Mouse (Mus musculus) gastrocnemius, postnatal 14 days (tissue): ENCODE measurements around the gene Fbxw11. TPM values are rescaled to one million over a fixed set of nuclear protein-coding genes. Genes with fewer than 3 reads are reported as not detected.
A peak's percentile ranks its signal among the peaks of the same experiment; 100 is the strongest.
"Not testable (repeated sequence)": the region's sequence is repeated elsewhere in the genome, so short reads cannot be mapped to it uniquely, and the experiment has no call there.

Experiments
- DNase-seq: peaks from one replicate; pipeline ENCODE4 v3.0.0; 2021; ENCODE audit warnings: mixed read lengths
- intact Hi-C: fragments of 180-260 bp; cut with DNase I; formaldehyde crosslinking; loops from one replicate; pipeline ENCODE4 v1.15.1; 2025; ENCODE audit warnings: low total_unique reads
- long read RNA-seq, 2 experiments: library from polyadenylated mRNA; stranded (forward); transcript quantifications; one replicate each; pipeline ENCODE4 v2.0.0; 2021
- total RNA-seq, 2 experiments: library from RNA; stranded (reverse); gene quantifications; 2 replicates each; pipeline ENCODE4 v1.2.3; 2021

Fbxw11 gene
- 10 to 100 TPM; 53.3 to 53.6 TPM for total RNA-seq
- long read RNA-seq, experiment 1, transcript Fbxw11-203 (13 exons, 3,821 nt) = major isoform, 5 of 24 reads
- long read RNA-seq, experiment 1, partial matches to known transcripts = 7 of 24 reads
- long read RNA-seq, experiment 1, other reads (novel, unspliced or antisense) = 11 of 24 reads
- long read RNA-seq, experiment 2, transcript Fbxw11-203 (13 exons, 3,821 nt) = major isoform, 12 of 31 reads
- long read RNA-seq, experiment 2, partial matches to known transcripts = 1 of 31 reads
- long read RNA-seq, experiment 2, other reads (novel, unspliced or antisense) = 17 of 31 reads

DNA sequence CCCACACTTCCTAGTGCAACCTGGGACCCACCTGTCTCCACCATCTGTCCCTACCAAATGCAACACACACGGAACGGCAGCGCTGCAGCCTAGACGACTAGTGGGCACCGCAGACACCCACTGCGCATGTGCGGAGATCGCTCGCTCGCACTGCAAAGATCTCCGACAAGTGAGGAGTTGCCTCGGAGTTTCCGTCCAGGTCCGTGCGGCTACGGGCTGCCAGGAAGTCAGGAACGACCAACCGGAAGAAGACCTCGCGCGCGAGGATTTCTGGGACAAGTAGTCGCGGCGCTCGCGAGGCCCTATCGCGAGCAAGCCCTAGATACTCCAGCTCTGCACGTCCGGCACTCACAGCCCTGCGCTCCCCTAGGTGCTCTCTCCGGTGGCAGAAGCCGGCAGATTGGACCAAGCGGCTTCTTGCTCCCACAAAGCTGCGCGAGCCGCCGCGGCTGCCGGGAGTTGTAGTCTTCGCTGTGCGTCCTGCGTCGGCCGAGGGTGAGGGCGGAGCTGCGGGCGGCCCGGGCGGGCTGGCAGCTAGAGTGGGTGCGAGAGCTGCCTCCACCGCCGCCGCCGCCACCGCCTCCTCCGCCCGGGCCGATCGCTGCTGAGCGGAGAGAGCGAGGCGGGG, at the start of gene Fbxw11:
Fbxw11 (plus strand) TSS at position 476 of the 628 bp plus-strand sequence.
- intact Hi-C loops = no loop called here

DNA sequence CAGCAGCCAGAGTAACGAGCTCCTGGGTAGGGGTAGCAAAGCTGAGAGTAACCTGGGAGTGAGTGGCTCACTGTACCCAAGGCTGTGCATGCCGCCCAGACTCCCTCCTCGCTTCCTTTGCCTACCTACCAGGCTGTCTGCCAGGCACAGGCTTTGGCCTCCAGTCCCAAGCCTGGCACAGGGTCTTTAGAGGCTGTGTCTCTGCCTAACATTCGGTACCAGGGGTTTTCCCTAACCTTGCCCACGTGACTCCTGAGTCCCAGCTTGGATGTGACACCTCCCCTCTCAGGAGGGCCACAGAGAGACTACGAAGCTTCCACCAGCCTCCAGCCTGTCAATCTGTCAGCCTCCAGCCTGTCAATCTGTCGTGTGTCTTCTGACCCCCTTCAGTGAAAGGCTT, 49.4 kb upstream of the Fbxw11 start:
- DNase-seq = no peak
- intact Hi-C loops = loop anchor here (10.0 kb wide), 1 partner anchor 258 kb away; no protein-coding TSS in a partner anchor

More for the DNA sequence above, at the start of gene Fbxw11:
- peak; percentile 95 for DNase-seq

DNA sequence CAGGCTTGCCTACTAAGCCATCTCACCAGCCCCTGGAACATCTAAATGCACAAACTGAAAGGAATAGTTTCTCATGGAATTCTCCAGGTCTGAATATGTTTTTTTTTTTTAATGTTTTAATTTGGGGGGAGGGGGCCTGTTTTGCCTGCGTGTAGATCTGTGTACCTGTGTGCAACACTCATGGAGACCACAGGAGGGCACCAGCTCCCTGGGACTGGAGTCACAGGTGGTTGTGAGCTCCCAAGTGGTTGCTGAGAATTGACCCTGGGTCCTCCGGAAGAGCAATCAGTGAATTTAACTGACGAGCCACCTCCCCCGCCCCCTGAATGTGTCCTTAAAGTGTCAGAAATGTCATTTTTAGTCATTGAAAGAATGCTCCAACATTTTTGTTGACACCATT, 48.4 kb upstream of the Fbxw11 start:
- no peak for DNase-seq
- intact Hi-C loops = loop anchor here (10.0 kb wide), 1 partner anchor 259 kb away; no protein-coding TSS in a partner anchor

- DNase-seq = no peak
- intact Hi-C loops = no loop called here
Observed at GRCm38 (mm10) chr11:32600371-32600770, 42.2 kb upstream of the Fbxw11 start.

DNA sequence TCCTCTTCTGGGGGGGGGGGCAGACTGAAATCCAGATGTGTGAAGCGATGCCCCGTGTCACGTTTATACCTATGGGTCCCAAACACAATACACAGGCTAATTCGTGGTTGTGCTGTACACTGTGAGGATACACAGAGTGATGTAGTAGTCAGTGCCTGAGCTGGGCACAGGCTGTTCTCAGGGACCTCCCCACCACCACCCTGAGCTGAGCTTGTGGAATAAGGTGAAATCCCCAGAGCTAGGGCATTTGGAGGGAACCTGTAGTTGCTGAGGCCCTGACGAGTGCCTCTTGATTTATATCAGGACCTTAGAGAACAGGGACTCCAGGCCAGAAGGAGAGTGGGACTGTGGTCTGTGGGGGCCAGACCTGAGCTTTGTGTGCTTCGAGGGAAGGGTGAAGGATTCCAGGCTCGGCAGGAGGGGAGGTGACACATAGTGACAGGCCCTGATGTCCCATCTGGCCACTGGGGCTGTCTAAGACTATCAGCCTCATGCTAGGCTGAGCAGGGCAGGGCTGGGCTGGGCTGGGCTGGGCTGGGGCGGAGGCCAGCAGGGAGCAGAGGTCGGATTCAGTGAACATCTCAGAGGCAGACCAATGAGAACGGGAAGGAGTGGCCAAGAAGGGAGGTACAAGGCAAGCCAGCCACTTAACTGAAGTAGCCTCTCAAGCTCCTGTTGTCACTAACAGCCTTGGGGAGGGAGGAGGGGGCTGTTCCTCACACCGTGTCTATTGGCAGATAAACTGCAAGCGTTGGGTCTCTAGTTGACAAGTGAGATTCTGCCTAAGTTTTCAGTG, 40.8 kb upstream of the Fbxw11 start:
- intact Hi-C loops = no loop called here
- DNase-seq = no peak

DNA sequence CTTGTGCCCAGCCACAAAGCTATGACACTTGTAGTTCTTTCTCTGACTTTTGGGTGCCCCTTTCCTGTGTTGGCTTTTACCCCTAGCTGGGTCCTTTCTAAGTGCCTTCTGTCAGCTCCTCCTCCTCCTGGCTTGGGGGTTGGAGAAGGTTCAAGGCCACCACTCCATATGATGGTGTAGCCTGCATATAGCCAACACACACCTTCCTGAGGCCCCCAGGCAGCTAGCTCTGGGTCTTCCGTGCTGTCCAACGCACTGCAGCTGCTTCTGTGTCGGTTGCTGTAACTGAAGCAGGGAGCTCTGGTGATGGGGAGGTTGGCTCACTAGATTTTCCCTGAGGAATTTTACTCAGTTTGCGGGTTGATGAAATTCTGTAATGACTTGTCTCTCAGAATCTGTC, 37.9 kb upstream of the Fbxw11 start:
- intact Hi-C loops = no loop called here

DNA sequence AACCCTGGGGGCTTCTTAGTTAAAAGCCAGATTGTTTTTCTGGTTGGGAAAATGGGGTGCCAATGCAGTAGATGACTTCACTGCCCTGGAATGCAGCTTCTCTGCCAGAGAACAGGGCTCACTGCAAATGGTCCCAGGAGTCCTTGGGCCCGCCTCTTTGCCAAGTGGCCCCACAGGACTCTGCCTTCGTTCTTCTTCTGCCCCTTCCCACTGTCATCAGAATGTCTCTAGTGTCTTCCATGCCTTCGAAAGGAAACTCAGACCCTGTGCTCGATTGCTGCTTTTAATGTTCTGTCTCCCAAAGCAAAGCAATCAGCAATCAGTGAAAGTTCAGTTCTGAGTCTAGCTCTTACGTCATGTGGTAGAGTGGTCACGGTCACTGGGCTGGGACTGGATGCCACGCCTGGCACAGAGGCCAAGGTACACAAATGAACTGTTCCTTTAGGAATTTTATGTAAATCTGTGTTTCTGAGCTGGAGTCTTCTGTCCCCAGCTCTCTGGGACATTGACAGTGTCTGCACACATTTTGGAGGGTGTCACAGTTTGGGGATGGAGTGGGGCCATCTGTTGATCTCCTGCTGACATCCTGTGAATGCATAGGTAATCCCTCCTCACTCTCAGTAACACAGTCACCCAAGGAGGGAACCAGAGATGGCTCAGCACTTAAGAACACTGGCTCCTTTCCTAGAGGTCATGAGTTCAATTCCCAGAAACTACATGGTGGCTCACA, 37.2 kb upstream of the Fbxw11 start:
- peak; percentile 59 for DNase-seq
- intact Hi-C loops = no loop called here

More for the DNA sequence above, 37.9 kb upstream of the Fbxw11 start:
- no peak for DNase-seq

DNA sequence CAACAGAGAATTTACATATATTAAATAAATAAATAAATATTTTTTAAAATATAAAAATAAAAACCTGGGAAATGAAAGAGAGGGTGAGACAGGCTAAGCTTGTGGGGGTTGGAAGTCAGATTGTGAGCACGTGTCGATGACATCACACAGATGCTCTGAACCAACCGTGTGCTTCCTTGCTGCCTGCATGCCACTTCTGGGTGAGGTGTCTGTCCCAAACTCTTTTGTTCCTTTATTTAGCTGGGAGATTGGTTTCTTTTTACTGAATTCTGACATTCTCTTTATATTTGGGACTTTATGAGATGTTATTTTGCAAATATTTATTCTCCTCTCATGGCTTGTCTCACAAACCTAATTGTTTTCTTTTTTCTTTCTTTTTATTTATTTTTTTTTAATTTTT, 36.6 kb upstream of the Fbxw11 start:
- DNase-seq = no peak
- intact Hi-C loops = no loop called here

GRCm38 (mm10) chr11:32607319-32607718, 35.2 kb upstream of the Fbxw11 start:
- DNase-seq = no peak

DNA sequence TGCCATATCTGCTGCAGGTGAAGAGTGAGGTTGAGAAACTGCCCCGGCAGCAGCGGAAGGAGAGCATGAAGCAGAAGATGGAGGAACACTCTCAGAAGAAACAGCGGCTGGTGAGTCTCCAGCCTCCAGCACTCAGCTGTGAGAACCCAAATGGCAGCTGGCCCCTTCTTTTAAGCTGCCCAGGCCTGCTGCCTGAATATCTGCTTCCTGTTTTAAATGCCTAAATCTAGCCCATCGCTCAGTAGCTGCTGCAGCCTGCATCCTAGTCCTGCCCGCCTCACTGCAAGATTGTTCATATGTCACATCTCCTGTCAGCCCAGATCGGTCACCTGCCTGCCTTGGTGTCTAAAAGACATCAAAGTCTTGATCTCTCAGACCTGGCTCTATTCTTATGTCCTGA, 31.9 kb upstream of the Fbxw11 start:
- intact Hi-C loops = no loop called here
- DNase-seq = no peak

More at GRCm38 (mm10) chr11:32607319-32607718, 35.2 kb upstream of the Fbxw11 start:
- intact Hi-C loops = no loop called here

GRCm38 (mm10) chr11:32612304-32612703, 30.2 kb upstream of the Fbxw11 start:
- intact Hi-C loops = no loop called here
- no peak for DNase-seq

DNA sequence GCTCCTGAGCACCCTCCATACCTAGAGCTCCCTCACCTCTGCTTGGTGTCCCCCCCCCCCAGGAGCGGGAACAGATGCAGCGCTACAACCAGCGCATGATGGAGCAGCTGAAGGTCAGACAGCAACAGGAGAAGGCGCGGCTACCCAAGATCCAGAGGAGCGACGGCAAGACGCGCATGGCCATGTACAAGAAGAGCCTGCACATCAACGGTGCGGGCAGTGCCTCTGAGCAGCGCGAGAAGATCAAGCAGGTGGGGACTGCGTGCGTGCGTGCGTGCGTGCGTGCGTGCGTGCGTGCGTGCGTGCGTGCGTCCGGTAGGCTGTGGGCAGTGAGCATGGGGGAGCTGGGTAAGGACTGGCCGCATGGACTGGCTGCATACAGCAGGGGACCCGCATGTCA, 28.1 kb upstream of the Fbxw11 start:
- intact Hi-C loops = no loop called here
- no peak for DNase-seq

GRCm38 (mm10) chr11:32615561-32615960, 27.0 kb upstream of the Fbxw11 start:
- no peak for DNase-seq
- intact Hi-C loops = no loop called here

- no peak for DNase-seq
- intact Hi-C loops = no loop called here
Observed at GRCm38 (mm10) chr11:32616091-32616490, 26.4 kb upstream of the Fbxw11 start.

GRCm38 (mm10) chr11:32618036-32618435, 24.5 kb upstream of the Fbxw11 start:
- no peak for DNase-seq
- intact Hi-C loops = no loop called here

- DNase-seq, intact Hi-C loops: not testable (repeated sequence)
Observed at GRCm38 (mm10) chr11:32618641-32619040, 23.9 kb upstream of the Fbxw11 start.

- intact Hi-C loops = no loop called here
- peak; percentile 76 for DNase-seq
Observed at GRCm38 (mm10) chr11:32619257-32619816, 23.2 kb upstream of the Fbxw11 start.

- no peak for DNase-seq
- intact Hi-C loops = loop anchor here (10.0 kb wide), 1 partner anchor 525 kb away; the partner anchor contains the start of gene Fgf18
Observed at GRCm38 (mm10) chr11:32619866-32620456, 22.6 kb upstream of the Fbxw11 start.
